Mouse (Mus musculus) midbrain, embryonic 13.5 days (tissue): Measurements from ENCODE around the gene Kif11. TPM values are rescaled to one million over a fixed set of nuclear protein-coding genes. Genes with fewer than 3 reads are reported as not detected.

ENCODE experiments used
- ATAC-seq: fragments of 200-750 bp; cut with Nextera tagmentation; 2 replicates; pipeline ENCODE4 v1.8.0; 2017; ENCODE audit warnings: mild to moderate bottlenecking, moderate TSS enrichment, moderate library complexity
- H3K27ac ChIP-seq: fragments of 300-500 bp; sonication (generic); 2 replicates; pipeline ENCODE4 v1.5.1; 2015; ENCODE audit warnings: inconsistent platforms, mild to moderate bottlenecking, moderate library complexity
- H3K27me3 ChIP-seq: fragments of 300-500 bp; sonication (generic); 2 replicates; pipeline ENCODE4 v1.6.1; 2015; ENCODE audit warnings: mild to moderate bottlenecking, inconsistent platforms
- H3K36me3 ChIP-seq: fragments of 300-500 bp; sonication (generic); 2 replicates; pipeline ENCODE4 v1.6.1; 2015; ENCODE audit warnings: mild to moderate bottlenecking, inconsistent platforms
- H3K4me1 ChIP-seq: fragments of 300-500 bp; sonication (generic); replicated peaks from 2 replicates; pipeline ENCODE4 v1.6.1; 2015; ENCODE audit warnings: inconsistent platforms
- H3K4me2 ChIP-seq: fragments of 300-500 bp; sonication (generic); replicated peaks from 2 replicates; pipeline ENCODE4 v1.6.1; 2015; ENCODE audit warnings: moderate library complexity, mild to moderate bottlenecking, inconsistent platforms
- H3K4me3 ChIP-seq: fragments of 300-500 bp; sonication (generic); replicated peaks from 2 replicates; pipeline ENCODE4 v1.5.1; 2015; ENCODE audit warnings: mild to moderate bottlenecking, inconsistent platforms
- H3K9ac ChIP-seq: fragments of 300-500 bp; sonication (generic); replicated peaks from 2 replicates; pipeline ENCODE4 v1.6.1; 2015; ENCODE audit warnings: mild to moderate bottlenecking, inconsistent platforms
- H3K9me3 ChIP-seq: fragments of 300-500 bp; sonication (generic); 2 replicates; pipeline ENCODE4 v1.6.1; 2016; ENCODE audit warnings: mild to moderate bottlenecking, inconsistent platforms
- WGBS: fragments of 180-500 bp; shearing (Covaris S2); methylation state at CpG from one replicate; pipeline ENCODE4 v1.1.7; 2015; 5-methylcytosine and 5-hydroxymethylcytosine counted together
- polyA plus RNA-seq: library from polyadenylated mRNA; unstranded; fragments of >200 nt; fragmentation: Nextera tagmentation; extraction: Ambion mirVana; gene quantifications from 2 replicates; pipeline ENCODE4 v1.2.1, GENCODE M21; 2015

Kif11 gene
- polyA plus RNA-seq, 1 experiment from 2014 or later = 27.1 TPM

- H3K4me1 ChIP-seq = no peaks in the 10 kb centered on the region
- WGBS = 95% methylated on average over 6 of the region's 6 CpGs
Observed at GRCm38 (mm10) chr19:37353331-37353730, 22.9 kb upstream of the Kif11 start.

GRCm38 (mm10) chr19:37360044-37360443 is 16.2 kb upstream of the Kif11 start:
- 77% methylated on average over 5 of the region's 5 CpGs for WGBS
- Histone ChIP-seq H3K27ac (no peak overlapping the region), H3K36me3 (no peaks in the 10 kb centered on the region), H3K27me3 (no peaks in the 10 kb centered on the region), H3K4me3 (no peak overlapping the region), H3K4me1 (no peaks in the 10 kb centered on the region), H3K9ac (no peak overlapping the region), H3K9me3 (no peaks in the 10 kb centered on the region), H3K4me2 (no peak overlapping the region)
- no peak for ATAC-seq

More at GRCm38 (mm10) chr19:37353331-37353730, 22.9 kb upstream of the Kif11 start:
- H3K4me2 ChIP-seq = no peak overlapping the region
- H3K36me3 ChIP-seq = peaks cover 7% of the 10 kb centered on the region
- H3K27ac ChIP-seq = no peak overlapping the region
- H3K27me3 ChIP-seq = no peaks in the 10 kb centered on the region
- H3K9ac ChIP-seq = no peak overlapping the region
- H3K9me3 ChIP-seq = no peaks in the 10 kb centered on the region
- no peak overlapping the region for H3K4me3 ChIP-seq
- no peak for ATAC-seq

GRCm38 (mm10) chr19:37362545-37362944 is 13.7 kb upstream of the Kif11 start:
- Histone ChIP-seq H3K9ac (no peak overlapping the region), H3K4me2 (no peak overlapping the region), H3K27ac (no peak overlapping the region), H3K4me1 (no peaks in the 10 kb centered on the region), H3K4me3 (no peak overlapping the region), H3K27me3 (no peaks in the 10 kb centered on the region), H3K9me3 (no peaks in the 10 kb centered on the region), H3K36me3 (no peaks in the 10 kb centered on the region)
- ATAC-seq = no peak
- 34% methylated on average over 5 of the region's 5 CpGs for WGBS

- no peaks in the 10 kb centered on the region for H3K36me3 ChIP-seq
- ATAC-seq = peak; percentile 50; the same call in 1 of the 2 replicates
- no peak overlapping the region for H3K27ac ChIP-seq
- no peaks in the 10 kb centered on the region for H3K9me3 ChIP-seq
- 81% methylated on average over 11 of the region's 11 CpGs for WGBS
- H3K4me2 ChIP-seq = no peak overlapping the region
- no peaks in the 10 kb centered on the region for H3K4me1 ChIP-seq
- no peak overlapping the region for H3K4me3 ChIP-seq
- no peaks in the 10 kb centered on the region for H3K27me3 ChIP-seq
- H3K9ac ChIP-seq = no peak overlapping the region
Observed at GRCm38 (mm10) chr19:37363128-37363939, 12.9 kb upstream of the Kif11 start.

- ATAC-seq = no peak
- Histone ChIP-seq H3K27me3 (no peaks in the 10 kb centered on the region), H3K4me3 (no peak overlapping the region), H3K9ac (no peak overlapping the region), H3K27ac (no peak overlapping the region), H3K9me3 (no peaks in the 10 kb centered on the region), H3K4me2 (no peak overlapping the region), H3K36me3 (no peaks in the 10 kb centered on the region), H3K4me1 (no peaks in the 10 kb centered on the region)
- 71% methylated on average over 1 of the region's 1 CpGs for WGBS
Observed at GRCm38 (mm10) chr19:37368990-37369389, 7.2 kb upstream of the Kif11 start.

GRCm38 (mm10) chr19:37369921-37370320 is 6.3 kb upstream of the Kif11 start:
- H3K4me1 ChIP-seq = peaks cover under 1% of the 10 kb centered on the region
- no peaks in the 10 kb centered on the region for H3K9me3 ChIP-seq
- no peak overlapping the region for H3K9ac ChIP-seq
- H3K36me3 ChIP-seq = no peaks in the 10 kb centered on the region
- no peak for ATAC-seq
- H3K4me3 ChIP-seq = no peak overlapping the region
- no peak overlapping the region for H3K4me2 ChIP-seq
- H3K27ac ChIP-seq = no peak overlapping the region
- WGBS = 90% methylated on average over 4 of the region's 4 CpGs
- H3K27me3 ChIP-seq = no peaks in the 10 kb centered on the region

GRCm38 (mm10) chr19:37370356-37370755 is 5.8 kb upstream of the Kif11 start:
- 91% methylated on average over 5 of the region's 5 CpGs for WGBS
- Histone ChIP-seq H3K27ac (no peak overlapping the region), H3K36me3 (no peaks in the 10 kb centered on the region), H3K9me3 (no peaks in the 10 kb centered on the region), H3K9ac (no peak overlapping the region), H3K4me1 (peaks cover 5% of the 10 kb centered on the region), H3K4me2 (no peak overlapping the region), H3K4me3 (no peak overlapping the region), H3K27me3 (no peaks in the 10 kb centered on the region)
- ATAC-seq = no peak

GRCm38 (mm10) chr19:37374941-37375754 is 1.1 kb upstream of the Kif11 start:
- H3K4me3 ChIP-seq = peak overlapping the region; percentile 82
- no peak for ATAC-seq
- H3K36me3 ChIP-seq = no peaks in the 10 kb centered on the region
- H3K4me1 ChIP-seq = peaks cover 25% of the 10 kb centered on the region
- H3K9me3 ChIP-seq = no peaks in the 10 kb centered on the region
- 21% methylated on average over 7 of the region's 7 CpGs for WGBS
- H3K4me2 ChIP-seq = peak overlapping the region; percentile 84
- H3K27me3 ChIP-seq = no peaks in the 10 kb centered on the region
- peak overlapping the region; percentile 89 for H3K27ac ChIP-seq
- peak overlapping the region; percentile 73 for H3K9ac ChIP-seq

- ATAC-seq = no peak
- Histone ChIP-seq H3K4me3 (peak overlapping the region; percentile 82), H3K36me3 (no peaks in the 10 kb centered on the region), H3K27ac (no peak overlapping the region), H3K9me3 (no peaks in the 10 kb centered on the region), H3K4me2 (peak overlapping the region; percentile 84), H3K27me3 (no peaks in the 10 kb centered on the region), H3K4me1 (peaks cover 25% of the 10 kb centered on the region), H3K9ac (peak overlapping the region; percentile 64)
- 2% methylated on average over 11 of the region's 11 CpGs for WGBS
Observed at GRCm38 (mm10) chr19:37376841-37377240, 638 bp downstream of the Kif11 start.

GRCm38 (mm10) chr19:37377404-37377990 is 1.3 kb downstream of the Kif11 start:
- no peaks in the 10 kb centered on the region for H3K36me3 ChIP-seq
- WGBS = 23% methylated on average over 8 of the region's 8 CpGs
- ATAC-seq = no peak
- no peak overlapping the region for H3K27ac ChIP-seq
- no peaks in the 10 kb centered on the region for H3K27me3 ChIP-seq
- H3K4me3 ChIP-seq = peak overlapping the region; percentile 82
- H3K4me2 ChIP-seq = peak overlapping the region; percentile 84
- H3K9ac ChIP-seq = peak overlapping the region; percentile 46; the same call in 1 of the 2 replicates
- H3K9me3 ChIP-seq = no peaks in the 10 kb centered on the region
- H3K4me1 ChIP-seq = peaks cover 25% of the 10 kb centered on the region

- Histone ChIP-seq H3K9ac (no peak overlapping the region), H3K4me2 (0 out of 2 replicates have a peak overlapping the region, but pooled peaks have one; percentile 1), H3K27ac (no peak overlapping the region), H3K4me1 (peaks cover 25% of the 10 kb centered on the region), H3K9me3 (no peaks in the 10 kb centered on the region), H3K36me3 (no peaks in the 10 kb centered on the region), H3K27me3 (no peaks in the 10 kb centered on the region), H3K4me3 (no peak overlapping the region)
- WGBS = 78% methylated on average over 6 of the region's 6 CpGs
- no peak for ATAC-seq
Observed at GRCm38 (mm10) chr19:37378816-37379215, 2.6 kb downstream of the Kif11 start.

- no peak for ATAC-seq
- 84% methylated on average over 3 of the region's 3 CpGs for whole genome bisulfite sequencing
- Histone ChIP-seq H3K27ac (no peak overlapping the region), H3K4me2 (no peak overlapping the region), H3K27me3 (no peaks in the 10 kb centered on the region), H3K4me1 (no peaks in the 10 kb centered on the region), H3K9ac (no peak overlapping the region), H3K9me3 (no peaks in the 10 kb centered on the region), H3K36me3 (peaks cover 8% of the 10 kb centered on the region), H3K4me3 (no peak overlapping the region)
Observed at GRCm38 (mm10) chr19:37386126-37386525, 9.9 kb downstream of the Kif11 start.
